Mouse (Mus musculus): Measurements from ENCODE around the gene Kcnh1.

Kcnh1 gene

DNA sequence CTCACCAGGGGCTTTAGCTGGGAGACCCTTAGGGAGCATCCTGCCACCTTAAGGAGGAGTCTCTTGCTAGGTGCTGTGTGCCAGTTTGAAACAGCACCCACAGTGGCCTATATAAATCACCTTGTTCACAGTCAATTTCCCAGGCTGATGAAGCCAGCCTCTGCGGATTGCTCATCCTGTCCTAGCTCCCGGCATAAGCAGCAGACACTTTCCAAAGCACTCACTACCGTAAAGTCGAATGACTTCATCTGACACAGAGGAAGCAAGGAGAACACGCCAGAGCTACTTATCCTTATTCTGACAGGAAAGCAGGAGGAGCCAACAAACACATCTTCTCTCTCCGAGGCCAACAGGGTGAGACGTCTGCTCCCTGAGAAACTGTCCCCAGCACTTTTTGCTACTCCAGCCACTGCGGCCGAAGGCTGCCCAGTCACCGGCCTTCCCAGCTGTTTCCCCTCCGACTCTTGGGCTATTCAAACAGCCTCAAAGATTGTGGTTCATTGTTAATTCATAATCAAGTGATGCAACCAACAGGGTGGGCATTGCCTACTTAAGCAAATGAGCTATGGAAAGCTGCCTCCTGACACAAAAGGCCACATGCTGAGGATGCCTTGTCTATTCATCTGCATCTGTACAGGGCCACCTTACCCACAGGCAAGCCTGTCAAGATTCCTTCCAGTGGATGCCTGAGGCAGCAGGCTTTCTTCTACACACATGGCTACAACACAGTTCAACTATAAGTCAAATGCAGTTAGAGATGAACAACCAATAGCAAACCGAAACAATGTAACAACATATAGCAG, 332.0 kb downstream of the Kcnh1 start:
- no peak for DNase-seq (ENCODE audit: low spot score in 2 of 2)

GRCm38 (mm10) chr1:192525711-192526350, 335.3 kb downstream of the Kcnh1 start:
- no peak for DNase-seq (ENCODE audit: low spot score in 2 of 2)

GRCm38 (mm10) chr1:192531490-192532146, 341.0 kb downstream of the Kcnh1 start:
- no peak for DNase-seq (ENCODE audit: low spot score in 2 of 2)

DNA sequence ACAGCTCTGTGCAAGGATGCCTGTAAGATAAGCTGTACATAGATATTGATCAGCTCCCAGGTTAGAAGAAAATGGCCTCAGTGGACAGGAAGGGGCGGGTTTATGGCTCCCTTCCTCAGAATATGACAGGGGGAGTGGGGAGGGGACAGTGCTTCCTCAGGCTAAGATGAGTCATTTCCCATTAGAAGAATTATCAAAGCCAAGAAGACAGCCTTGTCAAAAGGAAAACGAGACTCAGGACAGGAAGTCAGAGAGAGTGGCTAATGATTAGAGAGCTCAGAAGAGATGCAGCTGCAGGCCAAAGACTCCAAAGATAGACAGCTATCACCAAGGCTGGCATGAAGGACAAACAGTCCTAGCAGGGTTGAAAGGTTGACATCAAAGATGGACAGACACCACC, 341.6 kb downstream of the Kcnh1 start:
- no peak for DNase-seq (ENCODE audit: low spot score in 2 of 2)

DNA sequence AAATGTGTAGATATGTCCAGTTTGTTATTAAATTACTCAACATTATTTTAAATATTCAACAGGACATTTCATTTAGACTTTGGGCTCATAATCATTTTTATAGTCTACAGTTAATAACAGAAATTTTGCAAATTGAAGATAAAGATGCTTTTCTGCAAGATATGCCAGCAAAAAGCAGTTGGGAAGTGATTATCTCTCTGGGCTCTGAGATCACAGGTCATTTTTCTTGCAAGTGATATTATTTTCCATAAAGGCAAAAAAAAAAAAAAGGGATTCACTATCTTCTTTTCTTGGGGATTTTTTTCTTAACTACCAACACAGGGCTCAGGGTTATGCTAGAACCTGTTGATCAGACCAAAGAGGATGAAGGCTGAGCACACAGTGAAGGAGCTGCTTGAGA, 342.4 kb downstream of the Kcnh1 start:
- DNase-seq (ENCODE audit: low spot score in 2 of 2) = no peak

GRCm38 (mm10) chr1:192536440-192536839, 345.9 kb downstream of the Kcnh1 start:
- DNase-seq (ENCODE audit: low spot score in 2 of 2) = no peak

DNA sequence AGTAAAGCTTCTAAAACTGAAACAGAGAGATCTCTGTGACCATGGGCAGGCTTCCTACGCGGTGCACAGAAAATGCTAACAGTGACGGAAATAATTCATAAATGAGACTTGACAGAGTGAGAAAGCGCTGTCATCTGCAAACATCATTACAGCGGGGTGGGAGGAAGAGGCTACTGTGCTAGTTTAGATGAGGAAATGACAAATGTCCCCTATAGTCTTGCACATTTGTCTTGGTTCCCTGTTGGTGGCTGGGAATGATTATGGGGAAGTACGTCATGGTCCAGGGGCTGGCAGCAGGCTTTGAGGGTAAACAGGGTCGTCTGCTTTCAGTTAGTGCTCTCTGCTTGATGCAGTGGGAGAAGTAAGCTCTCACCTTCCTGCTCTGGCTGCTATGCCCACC, 346.6 kb downstream of the Kcnh1 start:
- no peak for DNase-seq (ENCODE audit: low spot score in 2 of 2)

DNA sequence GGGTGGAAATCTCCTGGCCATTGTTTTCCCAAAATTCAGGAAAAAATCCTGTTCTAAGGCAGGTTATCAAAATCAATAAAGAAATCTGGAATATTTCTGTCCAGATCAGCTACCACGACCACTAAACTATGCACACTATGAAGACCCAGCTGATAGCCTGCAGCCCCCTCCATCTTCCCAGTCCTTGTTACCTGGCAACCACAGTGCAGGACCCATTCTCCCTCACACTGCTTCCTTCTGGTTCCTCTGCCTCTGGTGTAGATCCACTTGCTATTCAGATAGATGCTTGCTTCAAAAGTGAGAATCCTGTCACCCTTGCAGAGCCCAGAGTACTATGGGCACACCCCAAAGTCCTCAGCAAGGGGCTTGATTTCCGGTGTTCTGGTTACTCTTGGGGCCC, 351.5 kb downstream of the Kcnh1 start:
- DNase-seq (ENCODE audit: low spot score in 2 of 2) = no peak

DNA sequence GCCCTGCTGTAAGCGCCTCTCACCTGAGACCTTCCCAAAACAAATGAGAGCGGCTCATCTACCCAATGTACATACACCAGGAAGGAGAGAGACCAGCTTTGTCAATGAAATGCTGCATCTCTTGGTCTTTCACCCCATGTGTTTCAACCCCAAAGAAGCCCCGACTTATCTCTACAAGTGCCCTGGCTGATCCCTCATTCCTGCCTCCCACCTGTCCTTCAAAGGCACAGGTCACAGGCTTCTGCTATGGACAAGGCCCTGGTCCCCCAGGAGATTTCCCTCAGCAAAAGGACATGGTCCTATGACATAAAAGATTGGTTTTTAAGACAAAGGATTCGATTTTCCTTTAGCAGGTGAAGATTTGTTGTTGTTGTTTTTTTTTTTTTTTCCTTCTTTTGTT, 353.1 kb downstream of the Kcnh1 start:
- no peak for DNase-seq (ENCODE audit: low spot score in 2 of 2)

GRCm38 (mm10) chr1:192544091-192544490, 353.5 kb downstream of the Kcnh1 start:
- no peak for DNase-seq (ENCODE audit: low spot score in 2 of 2)

DNA sequence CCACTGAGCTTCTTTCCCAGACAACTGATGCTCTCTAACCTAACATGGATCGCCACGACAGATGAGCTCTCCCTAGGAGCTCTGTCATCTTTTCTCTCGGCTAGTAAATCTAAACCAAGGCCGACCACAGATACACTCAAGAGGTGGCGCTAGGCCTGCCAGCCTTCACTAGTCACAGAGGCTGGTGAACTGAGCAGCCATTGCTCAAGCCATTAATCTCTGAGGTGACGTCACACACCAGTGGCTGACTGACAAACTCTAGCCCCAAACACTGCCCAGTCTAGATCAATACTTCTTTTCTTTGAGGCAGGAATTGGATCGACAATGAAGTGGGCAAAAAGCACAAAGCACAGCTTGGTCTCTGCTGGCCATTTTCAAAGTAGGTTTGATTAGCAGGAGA, 354.3 kb downstream of the Kcnh1 start:
- no peak for DNase-seq (ENCODE audit: low spot score in 2 of 2)

DNA sequence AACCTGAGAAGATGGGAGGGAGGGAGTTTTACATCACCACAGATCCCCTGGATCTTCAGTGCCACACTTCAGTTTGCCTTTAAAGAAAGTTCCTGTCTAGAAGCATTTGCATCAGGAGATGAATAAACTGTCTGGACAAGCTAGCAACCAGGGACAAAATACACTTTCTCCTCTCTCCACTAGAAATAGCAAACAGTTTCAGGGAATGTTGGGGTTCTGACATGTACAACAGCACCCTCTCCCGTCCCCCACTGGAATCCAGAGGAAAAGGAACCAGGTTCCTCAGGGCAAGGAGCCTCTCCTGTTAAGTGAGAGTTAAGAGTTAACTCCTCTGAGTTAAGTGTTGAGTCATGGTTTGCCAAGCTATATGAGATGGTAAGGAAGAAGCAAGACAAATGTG, 356.3 kb downstream of the Kcnh1 start:
- no peak for DNase-seq (ENCODE audit: low spot score in 2 of 2)

- DNase-seq (ENCODE audit: low spot score in 2 of 2) = no peak
Observed at GRCm38 (mm10) chr1:192550561-192550960, 360.0 kb downstream of the Kcnh1 start.

- DNase-seq (ENCODE audit: low spot score in 2 of 2) = no peak
Observed at GRCm38 (mm10) chr1:192555516-192555915, 364.9 kb downstream of the Kcnh1 start.

DNA sequence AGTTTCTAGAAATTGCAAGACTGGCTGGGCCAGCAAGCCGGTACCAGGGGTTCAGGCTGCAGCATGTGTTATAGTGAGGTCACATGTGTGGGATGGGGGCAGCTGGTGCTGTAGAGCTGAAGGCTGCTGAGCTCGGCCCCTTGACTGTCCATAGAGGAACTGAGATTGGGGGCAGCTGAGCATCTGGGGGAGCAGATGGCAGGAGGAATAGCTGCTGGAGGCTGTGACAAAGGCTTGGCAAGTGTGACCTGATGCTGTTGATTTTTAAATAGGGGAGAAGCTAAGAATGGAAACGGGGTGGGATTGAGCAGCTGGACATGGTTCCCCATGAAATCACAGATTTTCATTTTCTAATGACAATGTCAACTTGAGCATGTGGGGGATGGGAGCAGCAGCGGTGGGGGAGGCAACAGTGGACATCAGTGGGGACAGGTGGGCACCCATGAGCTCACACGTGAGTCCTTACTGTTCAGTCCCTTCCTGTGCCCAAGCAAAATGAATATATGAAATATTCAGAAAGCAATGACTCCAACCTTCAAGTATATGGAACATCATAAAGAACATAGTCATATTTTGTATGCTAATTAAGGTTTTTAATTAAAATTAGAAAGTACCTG, 367.5 kb downstream of the Kcnh1 start:
- DNase-seq (ENCODE audit: low spot score in 2 of 2) = no peak

DNA sequence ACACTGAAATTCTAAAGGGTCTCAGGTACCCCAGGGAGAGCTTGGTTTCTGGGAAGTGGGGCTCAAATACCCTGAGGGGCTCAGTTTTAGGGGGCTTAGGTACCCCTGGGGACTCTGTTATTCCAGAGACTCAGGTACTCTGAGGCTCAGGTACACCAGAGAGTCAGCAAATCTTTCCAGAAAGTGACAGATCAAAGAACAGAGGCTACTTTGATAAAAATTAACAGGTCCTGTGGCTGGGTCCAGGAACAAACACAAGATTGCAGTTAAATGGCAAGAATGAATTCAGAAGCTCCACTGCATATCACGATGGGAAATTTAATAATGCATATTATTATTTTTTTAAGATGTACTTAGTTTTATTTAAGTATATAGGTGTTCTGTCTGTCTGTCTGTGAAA, 368.8 kb downstream of the Kcnh1 start:
- no peak for DNase-seq (ENCODE audit: low spot score in 2 of 2)

Data from heart, adult 9 months (tissue).